Mouse (Mus musculus) c-Kit-positive CD71-negative TER-119-negative erythroid progenitor cells, embryonic 14.5 days (primary cell): ENCODE data around the gene Aip.
"Not testable (repeated sequence)": the region's sequence is repeated elsewhere in the genome, so short reads cannot be mapped to it uniquely, and the experiment has no call there.

Experiments
- DNase-seq: peaks from one replicate; pipeline ENCODE4 v3.0.0-alpha.2; 2013; ENCODE audit warnings: low read depth

Aip gene

DNA sequence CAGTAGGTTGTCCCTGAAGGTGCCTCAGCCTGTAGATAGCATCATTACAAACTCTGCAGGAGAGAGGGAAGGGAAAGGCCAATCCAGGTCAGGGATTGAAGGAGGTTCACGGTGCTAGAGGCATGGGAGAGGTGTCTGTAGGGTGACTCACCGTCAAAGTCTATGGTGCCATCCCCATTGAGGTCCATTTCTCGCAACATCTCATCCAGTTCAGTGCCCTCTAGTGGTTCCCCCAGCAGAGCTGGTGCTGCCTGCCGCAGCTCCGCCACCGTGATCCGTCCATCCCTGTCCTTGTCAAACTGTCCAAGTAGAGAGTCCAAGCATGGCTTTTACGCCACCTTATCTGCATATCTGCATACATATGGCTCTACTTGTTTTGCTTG, 10.3 kb upstream of the Aip start:
- DNase-seq, result not testable (repeated sequence)

DNA sequence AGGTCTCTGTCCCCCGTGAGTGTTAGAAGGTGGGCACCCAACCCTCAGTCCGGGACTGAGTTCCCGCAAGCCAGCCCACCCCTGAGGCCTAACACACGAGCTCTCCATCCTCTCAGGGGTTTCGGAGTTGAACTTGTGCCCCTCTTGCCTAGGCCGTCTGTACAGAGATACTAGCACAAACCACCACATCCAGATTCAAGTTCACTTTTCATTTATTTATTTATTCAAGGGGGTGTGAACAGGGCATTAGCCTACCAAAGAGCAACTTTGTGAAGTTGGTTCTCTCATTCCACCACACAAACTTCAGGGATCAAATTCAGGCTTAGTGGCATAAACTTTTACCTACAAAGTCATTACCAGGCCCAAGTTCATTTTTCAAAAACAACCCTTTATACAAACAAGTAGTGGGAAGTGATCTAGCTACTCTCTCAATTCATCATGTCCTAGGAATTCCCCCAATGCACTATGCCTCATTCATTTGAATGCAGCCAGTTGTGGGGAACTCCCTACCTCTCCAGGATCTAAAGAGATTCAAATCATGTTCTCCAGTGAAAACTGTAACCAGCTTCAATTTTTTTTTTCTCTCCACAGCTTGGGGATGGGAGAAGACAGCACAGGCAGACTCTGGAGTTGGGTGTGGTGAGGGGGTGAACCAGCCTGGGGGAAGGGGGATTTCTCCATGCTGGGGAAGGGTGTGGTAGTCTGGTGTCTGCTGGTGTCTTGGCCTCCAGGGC, 9.7 kb upstream of the Aip start:
- DNase-seq, result not testable (repeated sequence)

DNA sequence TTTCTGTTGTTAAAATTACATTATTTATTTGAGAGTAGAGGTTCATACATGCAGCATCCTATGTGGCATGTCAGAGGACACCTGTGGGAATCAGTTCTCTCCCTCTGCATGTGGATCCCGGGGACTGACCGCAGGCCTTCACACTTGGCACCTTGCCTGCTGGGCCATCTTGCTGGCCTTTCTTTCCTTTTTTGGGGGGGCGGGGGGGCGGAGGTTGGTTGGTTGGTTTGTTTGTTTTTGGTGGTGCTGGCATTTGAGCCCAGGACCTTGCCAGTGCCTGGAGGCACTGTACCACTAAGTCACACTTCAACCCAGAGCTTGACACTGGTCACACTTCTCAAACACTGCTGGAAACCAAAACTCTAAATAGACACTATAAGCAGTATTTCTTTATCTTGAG, 8.7 kb upstream of the Aip start:
- no peak for DNase-seq

DNA sequence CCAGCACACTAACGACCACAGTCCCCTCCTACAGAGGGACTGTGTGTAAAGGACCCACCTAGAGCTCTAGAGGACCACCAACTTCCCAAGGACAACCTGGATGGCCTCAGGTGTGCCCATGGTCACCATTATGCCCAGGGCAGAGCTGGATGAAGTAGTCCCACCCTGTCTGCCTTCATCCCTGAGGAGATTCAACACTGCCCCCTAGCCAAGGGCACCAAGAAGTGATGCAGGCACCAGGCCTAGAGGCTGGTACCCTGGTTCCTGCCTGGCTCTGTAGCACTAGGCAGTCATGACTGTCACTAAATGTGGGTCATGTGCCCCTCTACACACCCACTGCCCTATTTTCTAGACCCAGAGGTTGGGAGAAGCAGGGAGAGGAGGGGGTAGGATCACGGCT, 6.1 kb upstream of the Aip start:
- no peak for DNase-seq

DNA sequence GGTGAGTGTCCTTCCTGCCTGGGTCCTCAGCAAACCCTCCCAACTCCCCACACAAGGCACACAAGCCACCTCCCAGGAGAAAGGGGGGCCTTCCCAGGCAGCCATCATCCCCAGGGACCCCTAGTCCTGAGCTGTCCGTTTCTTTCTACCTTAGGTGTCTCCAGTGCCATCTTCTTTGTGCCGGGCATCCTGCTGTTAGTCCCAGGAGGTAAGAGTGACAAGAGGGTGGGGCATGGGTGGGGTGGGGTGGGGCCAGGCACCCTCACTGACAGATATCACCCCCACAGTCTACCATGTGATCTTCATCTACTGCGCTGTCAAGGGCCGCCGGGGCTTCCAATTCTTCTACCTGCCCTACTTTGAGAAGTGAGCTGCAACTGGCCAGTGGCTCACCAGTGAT, 5.4 kb upstream of the Aip start:
- DNase-seq, result no peak

DNA sequence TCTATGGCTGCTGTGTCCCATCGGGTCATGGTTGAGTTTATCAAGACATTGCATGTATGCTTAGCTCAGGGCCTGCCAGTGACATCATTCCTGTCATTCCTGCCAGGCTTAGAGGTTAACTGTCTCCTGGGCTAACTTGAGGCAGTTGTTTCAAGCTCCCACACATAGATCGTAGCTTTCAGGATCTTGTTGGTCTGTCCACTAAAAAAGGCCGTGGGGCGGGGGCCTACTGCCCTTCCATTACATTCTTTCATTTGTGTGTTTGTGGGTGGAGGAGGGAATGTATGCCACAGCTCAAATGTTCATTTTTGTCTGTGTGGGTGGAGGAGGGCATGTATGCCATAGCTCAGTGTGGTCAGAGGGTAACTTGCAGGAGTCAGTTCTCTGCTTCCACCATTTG, 4.4 kb upstream of the Aip start:
- no peak for DNase-seq

DNA sequence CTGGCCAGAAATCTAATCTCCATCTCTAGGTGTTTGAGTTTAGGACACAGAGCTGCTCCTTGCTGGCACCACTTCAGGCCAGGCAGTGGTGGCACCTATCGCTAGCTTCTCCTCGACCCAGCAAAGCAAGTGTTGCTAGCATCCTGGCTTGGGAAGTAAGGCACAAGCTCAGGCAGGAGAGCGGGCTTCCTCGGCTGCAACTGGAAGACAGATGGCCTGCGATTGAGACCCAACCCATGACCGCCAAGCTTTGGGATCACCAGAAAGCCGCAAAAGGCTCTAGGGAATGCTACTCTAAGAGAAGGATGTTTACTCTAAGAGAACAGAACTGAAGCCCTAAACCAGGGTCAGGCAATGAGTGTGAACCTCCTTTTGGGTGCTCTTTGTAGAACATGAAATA, 3.8 kb upstream of the Aip start:
- no peak for DNase-seq

DNA sequence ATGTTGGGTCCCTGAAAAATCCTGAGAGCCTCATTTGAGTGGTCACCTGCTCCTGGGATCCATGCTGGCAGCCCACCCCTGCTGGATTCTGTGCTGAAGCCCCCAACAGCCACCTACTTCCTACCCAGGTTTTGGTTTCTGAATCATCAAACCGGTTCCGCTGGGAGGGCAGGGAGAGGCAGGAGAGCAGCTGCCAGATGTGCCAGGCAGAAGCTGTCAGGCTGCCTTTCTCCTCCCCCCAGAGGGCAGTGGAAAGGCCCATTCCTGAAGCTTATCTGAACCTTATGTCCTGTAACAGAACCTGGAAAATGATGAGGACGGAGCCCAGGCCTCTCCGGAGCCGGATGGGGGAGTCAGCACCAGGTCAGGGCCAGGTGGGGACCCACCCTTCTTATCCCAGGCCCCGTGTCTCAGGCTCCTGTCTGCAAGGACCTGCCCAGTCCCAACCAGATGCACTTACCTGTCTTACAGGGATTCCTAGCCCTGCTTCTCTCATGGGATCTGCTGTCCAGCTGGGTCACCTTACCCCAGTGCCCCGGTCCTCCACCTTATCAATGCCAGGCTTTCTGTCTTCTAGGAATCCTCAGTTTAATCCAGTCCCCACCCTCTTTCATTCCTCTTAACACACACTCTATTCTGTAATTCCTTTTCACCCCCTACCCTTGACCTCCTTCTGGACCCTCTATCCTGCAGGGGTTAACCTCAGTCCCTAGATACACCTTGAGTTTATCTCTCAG, 1.3 kb upstream of the Aip start:
- no peak for DNase-seq

DNA sequence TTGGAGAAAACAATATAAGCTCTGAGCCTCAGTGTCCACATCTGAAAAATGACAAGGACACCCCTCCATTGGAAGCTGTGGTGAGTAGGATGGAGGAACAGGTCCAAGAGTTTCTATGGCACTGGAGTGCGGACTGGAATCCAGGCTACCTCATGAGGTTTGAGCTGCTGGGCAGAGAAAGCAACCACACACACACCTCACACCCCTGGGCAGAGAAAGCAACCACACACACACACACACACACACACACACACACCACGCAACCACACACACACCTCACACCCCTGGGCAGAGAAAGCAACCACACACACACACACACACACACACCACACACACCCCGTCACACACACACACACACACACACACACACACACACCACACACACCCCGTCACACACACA, 390 bp downstream of the Aip start:
- not testable (repeated sequence) for DNase-seq

DNA sequence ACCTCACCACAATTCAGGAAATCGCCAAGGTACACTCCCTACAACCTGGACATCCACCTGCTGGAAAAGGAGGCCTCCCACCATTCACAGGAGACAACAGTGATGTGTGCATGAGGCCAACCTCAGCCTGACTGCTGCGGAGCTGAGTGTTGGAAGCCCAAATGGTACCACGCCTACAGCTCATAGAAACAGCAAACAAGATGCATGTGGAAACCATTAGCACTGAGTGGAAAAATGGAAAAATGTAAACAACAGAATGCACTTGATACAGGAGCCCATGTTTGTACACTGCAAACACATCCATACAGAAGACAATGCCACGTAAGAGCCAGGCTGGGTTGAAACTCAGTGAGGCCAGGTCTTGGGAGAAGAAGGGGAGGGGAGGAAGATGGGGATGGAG, 1.2 kb downstream of the Aip start:
- no peak for DNase-seq

DNA sequence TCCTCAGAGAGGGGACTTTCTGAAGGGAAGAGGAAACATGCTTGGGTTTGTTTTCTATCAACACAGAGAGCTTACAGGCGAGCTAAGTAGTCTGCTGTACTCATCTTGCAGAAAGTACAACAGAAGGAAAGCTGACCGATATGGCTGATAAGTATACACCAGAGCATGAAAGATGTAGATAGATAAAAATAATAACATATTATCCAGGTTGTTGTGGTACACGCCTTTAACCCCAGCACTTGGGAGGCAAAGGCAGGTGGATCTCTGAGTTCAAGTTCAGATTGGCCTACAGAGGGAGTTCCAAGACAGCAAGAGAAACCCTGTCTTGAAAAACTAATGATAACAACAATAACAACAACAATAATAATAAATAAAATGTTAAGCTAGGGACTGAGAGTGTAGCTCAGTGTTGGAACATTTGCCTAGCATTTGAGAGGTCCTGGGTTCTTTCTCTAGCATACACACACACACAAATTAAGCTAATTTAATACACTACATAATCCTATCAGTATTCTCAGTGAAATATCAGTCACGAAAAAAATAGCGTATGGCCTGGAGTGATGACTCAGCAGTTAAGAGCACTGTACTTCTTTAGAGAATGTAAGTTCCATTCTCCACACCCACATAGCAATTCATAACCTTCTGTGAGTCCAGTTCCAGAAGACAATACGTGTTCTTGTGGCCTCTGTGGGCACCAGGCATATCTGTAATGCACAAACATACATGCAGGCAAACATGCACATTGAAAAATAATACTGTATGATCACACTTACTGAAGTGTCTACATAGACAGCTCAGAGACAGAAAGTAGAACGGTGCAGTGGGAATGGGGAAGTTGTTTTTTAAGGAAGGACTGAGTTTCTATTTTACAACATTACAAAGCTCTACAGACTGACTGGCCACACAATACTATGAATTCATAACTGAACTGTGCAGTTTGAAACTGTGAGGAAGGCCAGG, 3.0 kb downstream of the Aip start:
- DNase-seq, result no peak

DNA sequence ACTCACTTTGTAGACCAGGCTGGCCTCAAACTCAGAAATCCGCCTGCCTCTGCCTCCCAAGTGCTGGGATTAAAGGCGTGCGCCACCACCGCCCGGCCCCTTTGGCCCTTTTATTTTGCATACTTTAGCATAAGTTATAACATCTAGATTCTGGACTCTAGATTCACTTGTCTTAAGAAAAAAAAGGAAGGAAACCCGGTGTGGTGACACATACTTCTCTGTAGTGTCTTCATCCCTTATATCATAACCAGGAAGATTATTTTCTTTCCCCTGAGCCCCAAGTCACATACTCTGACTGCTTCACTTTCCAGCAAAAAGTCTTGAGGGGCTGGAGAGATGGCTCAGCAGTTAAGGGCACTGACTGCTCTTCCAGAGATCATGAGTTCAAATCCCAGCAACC, 3.8 kb downstream of the Aip start:
- DNase-seq, result not testable (repeated sequence)

DNA sequence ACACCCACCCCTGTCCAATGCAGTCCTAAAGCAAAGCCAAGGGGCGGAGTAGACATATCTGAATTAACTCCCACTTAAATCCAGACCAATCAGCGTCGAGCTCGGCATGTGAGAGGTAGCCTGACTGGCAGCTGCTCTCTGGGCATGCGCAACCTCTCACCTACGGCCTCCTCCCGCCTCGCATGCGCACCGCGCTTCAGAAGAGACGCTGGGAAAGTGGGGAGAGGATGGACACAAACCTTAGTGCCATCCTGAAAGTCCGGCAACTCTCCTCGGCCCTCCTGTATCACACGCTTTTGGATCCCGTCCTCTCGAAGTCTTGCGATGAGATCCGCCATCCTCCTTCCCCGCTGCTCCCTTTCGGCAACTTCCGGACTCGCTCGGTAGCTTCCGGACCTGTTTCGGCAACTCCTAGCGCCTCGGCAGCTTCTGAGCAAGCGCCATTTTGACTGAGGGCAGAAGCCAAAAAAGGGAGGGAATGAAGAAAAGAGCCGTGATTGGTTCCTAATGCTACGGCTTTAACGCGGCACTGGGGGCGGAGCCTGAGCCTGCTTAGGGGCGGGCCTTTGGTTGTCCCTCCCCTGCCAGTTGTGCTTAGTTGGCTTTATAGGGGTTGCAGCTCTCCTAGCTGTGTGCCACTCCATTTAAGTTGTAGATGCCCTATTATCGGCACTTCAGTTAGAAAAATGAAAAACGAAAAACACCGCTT, 4.4 kb downstream of the Aip start:
- peak; percentile 96 for DNase-seq

DNA sequence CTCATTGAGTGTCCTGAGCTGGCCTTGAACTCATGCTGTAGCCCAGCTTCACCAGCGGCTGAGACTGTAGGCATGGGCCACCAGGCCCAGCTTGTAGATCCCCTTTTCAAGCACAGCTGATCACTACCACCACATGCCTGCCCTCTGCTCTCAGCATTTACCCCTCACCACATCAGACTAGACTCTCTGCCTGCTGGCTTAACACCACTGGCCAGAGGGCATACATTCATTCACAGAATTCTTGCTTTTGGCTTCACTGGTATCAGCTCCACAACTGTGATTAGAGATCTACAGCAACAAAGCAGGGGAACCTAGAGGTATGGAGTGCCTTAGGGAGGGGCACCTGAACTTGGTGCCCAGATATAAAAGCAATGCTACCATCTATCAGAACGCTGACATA, 5.2 kb downstream of the Aip start:
- no peak for DNase-seq

DNA sequence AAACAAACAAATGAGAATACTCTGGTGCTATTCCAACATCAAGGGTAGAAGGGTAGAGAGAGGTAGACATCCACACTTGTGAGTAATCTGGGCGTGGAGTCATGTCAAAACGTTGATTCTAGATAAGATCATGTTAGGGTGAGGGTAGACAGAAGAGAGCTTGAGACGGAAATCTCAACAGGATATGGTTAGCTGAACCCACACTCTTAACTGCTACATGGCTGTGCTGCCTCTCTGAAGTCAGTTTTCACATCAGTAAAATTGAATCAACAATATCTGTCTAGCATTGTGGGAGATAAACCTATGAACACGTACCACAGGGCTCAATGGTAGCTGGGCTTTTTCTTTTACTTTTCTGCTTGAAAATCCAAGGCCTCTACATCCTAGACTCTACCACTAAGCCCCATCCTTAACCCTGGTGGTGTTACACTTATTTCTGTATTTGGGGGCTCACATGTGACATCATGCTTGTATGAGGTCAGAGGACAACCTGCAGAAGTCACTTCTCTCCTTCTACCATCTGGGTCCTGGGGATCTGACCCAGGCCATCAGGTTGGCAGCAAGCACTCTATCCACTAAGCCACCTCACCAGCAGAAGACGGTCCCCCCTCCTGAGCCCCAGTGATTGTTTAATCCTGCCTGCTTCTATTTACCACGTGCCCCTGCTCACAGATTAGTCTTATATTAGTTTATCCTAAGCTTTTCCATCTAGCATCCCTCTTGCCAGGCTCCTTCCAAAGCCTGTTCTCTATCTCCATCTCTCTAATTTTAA, 5.8 kb downstream of the Aip start:
- DNase-seq, result no peak

DNA sequence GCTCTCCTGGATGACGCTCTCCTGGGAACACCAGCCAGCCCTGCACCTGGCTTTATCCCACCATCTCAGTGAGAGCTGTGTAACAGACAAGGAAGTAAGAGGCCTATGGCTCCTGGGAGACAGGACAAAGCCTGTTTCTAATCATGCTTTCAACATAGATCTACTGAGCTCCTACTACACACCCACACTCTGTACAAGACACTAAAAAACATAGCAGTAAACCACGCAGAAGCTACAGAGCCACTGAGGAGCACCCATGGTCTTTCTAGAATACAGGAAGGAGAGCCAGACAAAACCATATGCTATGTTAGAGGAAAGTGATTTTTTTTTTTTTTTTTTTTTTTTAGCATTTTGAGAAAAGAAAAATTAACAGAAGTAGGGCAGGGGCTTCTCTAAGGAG, 7.3 kb downstream of the Aip start:
- DNase-seq, result no peak

DNA sequence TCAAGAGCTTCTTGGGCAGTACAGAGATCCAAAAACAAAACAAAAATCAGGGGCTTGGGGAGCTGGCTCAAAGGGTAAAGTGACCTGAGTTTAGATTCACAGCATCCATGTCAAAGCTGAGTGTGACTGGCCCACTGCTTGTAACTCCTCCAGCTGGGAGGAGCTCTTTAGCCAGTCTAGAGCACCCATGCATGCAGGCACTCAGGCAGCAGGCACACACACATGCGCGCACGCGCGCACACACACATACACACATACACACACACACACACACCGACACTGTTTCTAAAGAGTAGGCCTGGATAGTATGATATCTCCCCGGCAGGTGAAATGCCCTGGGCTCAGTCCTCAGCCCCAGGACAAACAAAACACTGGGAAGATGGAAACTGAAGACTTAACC, 8.7 kb downstream of the Aip start:
- DNase-seq, result no peak

DNA sequence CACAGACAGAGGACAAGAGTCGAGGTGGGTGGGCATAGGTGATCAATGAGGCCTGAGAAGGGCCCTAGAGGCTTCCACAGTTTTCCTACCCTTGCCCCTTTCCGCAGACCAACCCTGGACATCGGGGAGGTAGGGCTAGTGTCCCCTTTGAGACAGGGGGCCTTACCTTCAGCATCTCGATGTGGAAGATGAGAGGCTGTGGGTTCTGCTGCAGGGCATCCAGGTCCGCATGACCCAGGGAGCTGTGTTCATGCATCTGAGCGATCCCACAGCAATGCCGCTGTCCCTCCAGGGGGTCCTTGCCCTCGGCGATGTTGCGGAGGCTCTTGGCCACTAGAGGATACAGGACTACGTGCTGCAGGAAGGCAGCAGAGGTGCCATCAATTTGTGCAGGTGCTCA, 9.8 kb downstream of the Aip start:
- DNase-seq, result no peak

DNA sequence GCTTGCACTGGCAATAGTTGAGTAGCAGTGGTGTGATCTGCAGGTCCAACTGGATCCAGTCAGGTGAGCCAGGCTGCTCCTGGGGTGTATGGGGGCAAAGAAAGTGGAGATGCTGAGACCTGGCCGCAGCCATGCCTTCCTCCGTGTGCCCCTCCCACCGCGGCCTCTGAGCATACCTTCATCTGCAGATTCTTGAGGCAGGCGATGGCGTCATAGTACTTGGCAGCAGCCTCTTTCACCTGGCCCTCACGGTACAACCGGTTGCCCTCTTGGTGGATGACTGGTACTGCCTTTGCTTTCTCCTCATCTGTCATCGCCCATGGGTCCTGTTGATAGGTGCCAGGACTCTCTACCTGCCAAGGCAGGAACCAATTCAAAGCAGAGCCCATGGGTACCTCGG, 10.5 kb downstream of the Aip start:
- no peak for DNase-seq

DNA sequence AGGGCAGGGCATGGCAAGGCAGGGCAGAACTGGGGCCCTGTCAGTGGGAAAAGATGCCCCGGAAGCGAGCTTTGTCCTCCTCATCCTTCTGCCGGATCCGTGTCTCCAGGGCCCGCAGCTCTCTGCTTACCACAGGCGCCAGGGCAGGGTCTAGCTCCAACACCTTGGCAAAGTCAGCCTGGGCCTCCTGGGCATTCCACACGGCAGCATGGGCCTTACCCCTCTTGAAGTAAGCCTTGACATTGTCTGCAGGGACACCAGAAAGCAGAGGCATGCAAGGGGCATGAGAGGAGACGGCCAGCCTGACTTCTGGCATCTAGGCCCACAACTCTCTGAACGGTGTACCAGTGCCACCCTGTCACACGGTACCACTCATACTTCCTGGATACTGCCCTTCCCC, 11.1 kb downstream of the Aip start:
- DNase-seq, result no peak

DNA sequence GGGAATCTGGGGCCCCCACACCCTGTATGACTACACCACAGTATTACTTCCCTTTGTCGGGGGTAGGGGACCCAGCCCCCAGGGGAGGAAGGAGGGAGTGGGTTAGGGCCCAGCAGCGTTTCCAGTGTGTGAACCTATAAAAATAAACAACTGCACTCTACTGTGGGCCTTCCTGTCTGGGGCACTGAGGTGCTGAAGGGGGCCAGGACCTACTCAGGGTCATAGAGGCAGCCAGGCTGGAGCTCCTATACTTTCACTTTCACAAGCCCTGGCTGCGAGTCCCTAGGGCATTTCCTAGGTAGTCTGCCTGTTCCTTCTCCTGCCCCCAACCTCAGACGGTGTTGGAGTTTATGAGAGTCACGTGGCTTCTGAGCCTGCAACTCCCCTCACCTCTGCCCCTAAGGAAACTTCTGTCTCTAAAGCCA, 11.8 kb downstream of the Aip start:
- DNase-seq, result no peak
